Mouse (Mus musculus): ENCODE results near the gene Adgrv1. TPM values are rescaled to one million over a fixed set of nuclear protein-coding genes. Genes with fewer than 3 reads are reported as not detected.

Adgrv1 gene
- polyA plus RNA-seq, 1 experiment from 2014 or later = 7.2 TPM

DNA sequence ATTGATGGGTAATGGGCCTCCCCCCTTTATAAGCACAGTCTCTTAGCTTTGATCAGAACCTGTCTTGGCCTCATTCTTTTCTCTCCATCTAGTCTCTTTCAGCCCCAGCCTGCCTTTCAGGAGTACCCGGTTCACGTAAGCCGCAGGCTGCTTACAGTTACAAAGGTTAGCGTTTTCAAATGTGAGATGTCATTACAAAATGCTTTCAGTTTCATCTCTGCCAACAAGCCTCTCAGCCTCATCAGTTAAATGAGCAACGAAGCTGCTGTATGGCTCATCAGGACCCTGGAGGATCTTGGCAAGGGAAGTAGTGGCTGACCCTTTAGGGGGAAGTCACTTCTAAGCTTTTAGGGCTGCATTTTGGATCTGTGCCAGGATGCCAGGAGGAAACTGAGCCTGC is 560.7 kb downstream of the Adgrv1 start:
- H3K4me1 ChIP-seq = no peaks in the 10 kb centered on the region
- no peak for ATAC-seq (ENCODE audit: insufficient number of reproducible peaks, insufficient read depth, low FRiP score, low TSS enrichment)
- H3K4me3 ChIP-seq = no peak overlapping the region
- no peak overlapping the region for H3K4me2 ChIP-seq (replicated peaks)
- no peaks in the 10 kb centered on the region for H3K27me3 ChIP-seq
- no peak overlapping the region for H3K27ac ChIP-seq
- no peaks in the 10 kb centered on the region for H3K36me3 ChIP-seq
- H3K9ac ChIP-seq = no peak overlapping the region
- H3K9me3 ChIP-seq = no peaks in the 10 kb centered on the region
- 78% methylated on average over 5 of the region's 5 CpGs for WGBS

DNA sequence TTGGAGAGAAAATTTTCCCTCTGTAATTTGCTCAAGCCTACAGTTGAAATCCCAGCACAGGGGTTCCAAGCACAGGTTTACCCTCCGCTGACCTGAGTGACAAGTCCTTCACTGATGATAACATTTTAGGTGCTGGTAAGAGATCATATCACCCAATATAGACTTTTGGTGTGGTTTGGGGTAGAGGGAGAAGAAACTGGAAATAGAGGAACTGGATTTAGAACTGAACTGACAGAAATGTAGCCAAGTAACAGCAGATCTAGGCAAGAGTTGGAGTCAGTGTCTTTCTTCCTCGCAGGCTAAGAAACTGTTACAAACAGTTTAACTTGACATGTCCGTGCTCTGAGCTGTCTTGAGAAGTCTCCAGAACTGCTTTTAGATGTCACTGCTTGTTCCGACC is 581.5 kb downstream of the Adgrv1 start:
- Histone ChIP-seq H3K4me3 (no peak overlapping the region), H3K27ac (no peak overlapping the region), H3K9me3 (no peaks in the 10 kb centered on the region), H3K36me3 (no peaks in the 10 kb centered on the region), H3K4me1 (no peaks in the 10 kb centered on the region), H3K9ac (no peak overlapping the region), H3K27me3 (no peaks in the 10 kb centered on the region), H3K4me2 (replicated peaks) (no peak overlapping the region)
- 86% methylated on average over 4 of the region's 4 CpGs for WGBS
- no peak for ATAC-seq (ENCODE audit: insufficient number of reproducible peaks, insufficient read depth, low FRiP score, low TSS enrichment)

GRCm38 (mm10) chr13:81050911-81051310 is 582.0 kb downstream of the Adgrv1 start:
- ATAC-seq (ENCODE audit: insufficient number of reproducible peaks, insufficient read depth, low FRiP score, low TSS enrichment) = no peak
- Histone ChIP-seq H3K9ac (no peak overlapping the region), H3K4me3 (no peak overlapping the region), H3K27me3 (no peaks in the 10 kb centered on the region), H3K4me1 (no peaks in the 10 kb centered on the region), H3K4me2 (replicated peaks) (no peak overlapping the region), H3K36me3 (no peaks in the 10 kb centered on the region), H3K9me3 (no peaks in the 10 kb centered on the region), H3K27ac (no peak overlapping the region)
- 75% methylated on average over 5 of the region's 5 CpGs for WGBS

- WGBS = 78% methylated on average over 11 of the region's 11 CpGs
- no peaks in the 10 kb centered on the region for H3K4me1 ChIP-seq
- H3K27me3 ChIP-seq = no peaks in the 10 kb centered on the region
- no peak overlapping the region for H3K4me2 ChIP-seq (replicated peaks)
- no peaks in the 10 kb centered on the region for H3K9me3 ChIP-seq
- ATAC-seq (ENCODE audit: insufficient number of reproducible peaks, insufficient read depth, low FRiP score, low TSS enrichment) = no peak
- no peak overlapping the region for H3K4me3 ChIP-seq
- no peaks in the 10 kb centered on the region for H3K36me3 ChIP-seq
- H3K9ac ChIP-seq = no peak overlapping the region
- H3K27ac ChIP-seq = no peak overlapping the region
These were observed 587.6 kb downstream of the Adgrv1 start for GRCm38 (mm10) chr13:81045345-81045744.

Small RNA genes lying within 50 kb of the gene (microRNA-seq; reads per million reads assigned to microRNA genes)
- not detected for gene Gm25241

Other genes starting within 250 kb of the Adgrv1 start
- 28.2 and 33.0 TPM in 2 replicates for gene Lysmd3, start 24.5 kb upstream of the Adgrv1 start, polyA plus RNA-seq (2016; fragmentation: Nextera tagmentation; extraction: Ambion mirVana)
- 17.2 and 17.5 TPM in 2 replicates for gene Polr3g, start 77.9 kb upstream of the Adgrv1 start, polyA plus RNA-seq (2016; fragmentation: Nextera tagmentation; extraction: Ambion mirVana)
- 7.2 and 7.9 TPM in 2 replicates for gene Mblac2, start 78.2 kb upstream of the Adgrv1 start, polyA plus RNA-seq (2016; fragmentation: Nextera tagmentation; extraction: Ambion mirVana)
- gene Cetn3, start 149.9 kb upstream of the Adgrv1 start, polyA plus RNA-seq (2016; fragmentation: Nextera tagmentation; extraction: Ambion mirVana) = 245 and 255 TPM in 2 replicates

Measured in embryonic facial prominence, embryonic 12.5 days (tissue).